Mouse (Mus musculus): ENCODE results near the gene Gm20388.
A peak's percentile ranks its signal among the peaks of the same experiment; 100 is the strongest.

Gm20388 gene

GRCm38 (mm10) chr8:123717516-123718490, 3807.2 kb downstream of the Gm20388 start:
- no peak for DNase-seq (ENCODE audit: low spot score in 2 of 2)

- DNase-seq (ENCODE audit: low spot score in 2 of 2): no peak
Measured at GRCm38 (mm10) chr8:123718752-123719151, 3808.1 kb downstream of the Gm20388 start.

GRCm38 (mm10) chr8:123719280-123719679, 3808.6 kb downstream of the Gm20388 start:
- DNase-seq (ENCODE audit: low spot score in 2 of 2): no peak

- DNase-seq (ENCODE audit: low spot score in 2 of 2): no peak
Measured at GRCm38 (mm10) chr8:123719811-123720210, 3809.2 kb downstream of the Gm20388 start.

- DNase-seq (ENCODE audit: low spot score in 2 of 2): no peak
Measured at GRCm38 (mm10) chr8:123720471-123721001, 3809.9 kb downstream of the Gm20388 start.

- DNase-seq (ENCODE audit: low spot score in 2 of 2): no peak
Measured at GRCm38 (mm10) chr8:123722245-123722644, 3811.6 kb downstream of the Gm20388 start.

- DNase-seq (ENCODE audit: low spot score in 2 of 2): peak in 1 of 2 experiments; percentile 38
Measured at GRCm38 (mm10) chr8:123724752-123725151, 3814.1 kb downstream of the Gm20388 start.

GRCm38 (mm10) chr8:123725261-123725660, 3814.6 kb downstream of the Gm20388 start:
- DNase-seq (ENCODE audit: low spot score in 2 of 2): no peak

GRCm38 (mm10) chr8:123726759-123727158, 3816.1 kb downstream of the Gm20388 start:
- DNase-seq (ENCODE audit: low spot score in 2 of 2): no peak

- peak in 1 of 2 experiments; percentile 54 for DNase-seq (ENCODE audit: low spot score in 2 of 2)
Measured at GRCm38 (mm10) chr8:123729055-123729785, 3818.6 kb downstream of the Gm20388 start.

- DNase-seq (ENCODE audit: low spot score in 2 of 2): no peak
Measured at GRCm38 (mm10) chr8:123729786-123730411, 3819.3 kb downstream of the Gm20388 start.

GRCm38 (mm10) chr8:123732332-123732731, 3821.7 kb downstream of the Gm20388 start:
- DNase-seq (ENCODE audit: low spot score in 2 of 2): no peak

- DNase-seq (ENCODE audit: low spot score in 2 of 2): no peak
Measured at GRCm38 (mm10) chr8:123734486-123734885, 3823.8 kb downstream of the Gm20388 start.

- DNase-seq (ENCODE audit: low spot score in 2 of 2): no peak
Measured at GRCm38 (mm10) chr8:123736974-123737373, 3826.3 kb downstream of the Gm20388 start.

- no peak for DNase-seq (ENCODE audit: low spot score in 2 of 2)
Measured at GRCm38 (mm10) chr8:123740263-123740662, 3829.6 kb downstream of the Gm20388 start.

- DNase-seq (ENCODE audit: low spot score in 2 of 2): no peak
Measured at GRCm38 (mm10) chr8:123741232-123741631, 3830.6 kb downstream of the Gm20388 start.

- no peak for DNase-seq (ENCODE audit: low spot score in 2 of 2)
Measured at GRCm38 (mm10) chr8:123746488-123746887, 3835.8 kb downstream of the Gm20388 start.

GRCm38 (mm10) chr8:123747772-123748171, 3837.1 kb downstream of the Gm20388 start:
- DNase-seq (ENCODE audit: low spot score in 2 of 2): no peak

- no peak for DNase-seq (ENCODE audit: low spot score in 2 of 2)
Measured at GRCm38 (mm10) chr8:123750171-123750693, 3839.6 kb downstream of the Gm20388 start.

GRCm38 (mm10) chr8:123752773-123753468, 3842.3 kb downstream of the Gm20388 start:
- no peak for DNase-seq (ENCODE audit: low spot score in 2 of 2)

Data from frontal cortex, postnatal 25 days (tissue).